Mouse (Mus musculus) MEL (cell line): Measurements from ENCODE around the gene 4930523C07Rik. TPM values are rescaled to one million over a fixed set of nuclear protein-coding genes. Genes with fewer than 3 reads are reported as not detected.

Source experiments
- DNase-seq: peaks from one replicate; pipeline ENCODE4 v3.0.0; 2011; ENCODE audit warnings: low read depth, low spot score
- H3K27ac ChIP-seq: 2 replicates; pipeline ENCODE4 v1.5.1; 2012; ENCODE audit warnings: low read depth, mild to moderate bottlenecking, control low read depth, low read length, moderate library complexity; ENCODE audit not compliant: control insufficient read depth
- H3K27me3 ChIP-seq, 2 experiments: fragments of 150-350 bp in 1 of 2; sonication (generic) in 1 of 2; 2 replicates each; pipeline ENCODE4 v1.6.1; 2012; ENCODE audit warnings: low read length in 2 of 2, mild to moderate bottlenecking in 2 of 2, improper control_type of control experiment in 1 of 2, moderate library complexity in 1 of 2; ENCODE audit not compliant: insufficient read depth in 2 of 2, control insufficient read depth in 1 of 2
- H3K36me3 ChIP-seq, 2 experiments: 2 replicates each; pipeline ENCODE4 v1.6.1; 2012 to 2014; ENCODE audit warnings: low read length in 2 of 2, improper control_type of control experiment in 1 of 2, inconsistent platforms in 1 of 2, mild to moderate bottlenecking in 1 of 2; ENCODE audit not compliant: insufficient read depth in 2 of 2, control insufficient read depth in 1 of 2
- H3K4me1 ChIP-seq, 2 experiments: fragments of 150-350 bp in 1 of 2; sonication (generic) in 1 of 2; 2 replicates each; pipeline ENCODE4 v1.6.1; 2012; ENCODE audit warnings: low read length in 2 of 2, improper control_type of control experiment in 1 of 2, mild to moderate bottlenecking in 1 of 2; ENCODE audit not compliant: insufficient read depth in 2 of 2, control insufficient read depth in 1 of 2
- H3K4me3 ChIP-seq, 2 experiments: fragments of 150-350 bp in 1 of 2; sonication (generic) in 1 of 2; 2 replicates each; pipeline ENCODE4 v1.5.1; 2012; ENCODE audit warnings: low read depth in 2 of 2, low read length in 2 of 2, mild to moderate bottlenecking in 2 of 2, moderate library complexity in 2 of 2, control low read depth in 1 of 2, improper control_type of control experiment in 1 of 2; ENCODE audit not compliant: control insufficient read depth in 1 of 2, insufficient read depth in 1 of 2
- H3K79me2 ChIP-seq: 2 replicates; pipeline ENCODE4 v1.6.1; 2012; ENCODE audit warnings: mild to moderate bottlenecking, low read length, moderate library complexity; ENCODE audit not compliant: control insufficient read depth, poor library complexity, insufficient read depth
- H3K9ac ChIP-seq: 2 replicates; pipeline ENCODE4 v1.6.1; 2012; ENCODE audit warnings: low read depth, mild to moderate bottlenecking, control low read depth, low read length, moderate library complexity; ENCODE audit not compliant: control insufficient read depth, poor library complexity, severe bottlenecking
- H3K9me3 ChIP-seq: fragments of 150-350 bp; sonication (generic); replicated peaks from 2 replicates; pipeline ENCODE4 v1.6.1; 2012; ENCODE audit warnings: mild to moderate bottlenecking, low read length, improper control_type of control experiment, moderate library complexity; ENCODE audit not compliant: insufficient read depth
- BHLHE40 ChIP-seq: IDR thresholded peaks from 2 replicates; pipeline ENCODE4 v1.6.1; 2012; ENCODE audit warnings: low read depth, mild to moderate bottlenecking, inconsistent platforms, low read length, improper control_type of control experiment, borderline replicate concordance
- CHD1 ChIP-seq: IDR thresholded peaks from 2 replicates; pipeline ENCODE4 v1.6.1; 2012; ENCODE audit warnings: low read depth, mild to moderate bottlenecking, inconsistent platforms, low read length, improper control_type of control experiment
- CTCF ChIP-seq, 3 experiments: IDR thresholded peaks in 2 of 3; conservative IDR thresholded peaks in 1 of 3; 2 replicates each; pipeline ENCODE4 v1.5.1; 2011 to 2012; ENCODE audit warnings: low read length in 3 of 3, low read depth in 2 of 3, mild to moderate bottlenecking in 2 of 3, improper control_type of control experiment in 1 of 3, inconsistent platforms in 1 of 3, mixed read lengths in 1 of 3, moderate library complexity in 1 of 3; ENCODE audit not compliant: control insufficient read depth in 1 of 3, insufficient read depth in 1 of 3, poor library complexity in 1 of 3, severe bottlenecking in 1 of 3
- ETS1 ChIP-seq: IDR thresholded peaks from 2 replicates; pipeline ENCODE4 v1.6.1; 2012; ENCODE audit warnings: low read depth, mild to moderate bottlenecking, inconsistent platforms, low read length, improper control_type of control experiment, moderate library complexity
- GABPA ChIP-seq: IDR thresholded peaks from 2 replicates; pipeline ENCODE4 v1.6.1; 2012; ENCODE audit warnings: low read depth, mild to moderate bottlenecking, inconsistent platforms, low read length, improper control_type of control experiment, moderate library complexity
- GATA1 ChIP-seq: IDR thresholded peaks from 2 replicates; pipeline ENCODE4 v1.6.1; 2011; ENCODE audit warnings: low read depth, low read length, improper control_type of control experiment
- HCFC1 ChIP-seq: IDR thresholded peaks from 2 replicates; pipeline ENCODE4 v1.6.1; 2012; ENCODE audit warnings: low read depth, mild to moderate bottlenecking, inconsistent platforms, low read length, improper control_type of control experiment, moderate library complexity
- JUND ChIP-seq: IDR thresholded peaks from 2 replicates; pipeline ENCODE4 v1.6.1; 2011; ENCODE audit warnings: low read depth, mild to moderate bottlenecking, improper control_type of control experiment, low read length
- KAT2A ChIP-seq: conservative IDR thresholded peaks from 2 replicates; pipeline ENCODE4 v1.6.1; 2012; ENCODE audit warnings: low read depth, low read length, improper control_type of control experiment, inconsistent platforms
- MAX ChIP-seq: IDR thresholded peaks from 2 replicates; pipeline ENCODE4 v1.6.1; 2011; ENCODE audit warnings: low read length, improper control_type of control experiment
- MAZ ChIP-seq: IDR thresholded peaks from 2 replicates; pipeline ENCODE4 v1.6.1; 2012; ENCODE audit warnings: low read depth, mild to moderate bottlenecking, inconsistent platforms, low read length, improper control_type of control experiment
- MXI1 ChIP-seq: IDR thresholded peaks from 2 replicates; pipeline ENCODE4 v1.6.1; 2011; ENCODE audit warnings: mild to moderate bottlenecking, low read depth, low read length, improper control_type of control experiment
- MYC ChIP-seq: IDR thresholded peaks from 2 replicates; pipeline ENCODE4 v1.6.1; 2011; ENCODE audit warnings: low read depth, mild to moderate bottlenecking, low read length, improper control_type of control experiment, moderate library complexity
- NELFE ChIP-seq: IDR thresholded peaks from 2 replicates; pipeline ENCODE4 v1.6.1; 2011; ENCODE audit warnings: low read depth, low read length, improper control_type of control experiment
- NRF1 ChIP-seq: IDR thresholded peaks from 2 replicates; pipeline ENCODE4 v1.6.1; 2014; ENCODE audit warnings: low read depth, mild to moderate bottlenecking, inconsistent platforms, low read length, improper control_type of control experiment, moderate library complexity; ENCODE audit not compliant: poor library complexity, insufficient read depth, severe bottlenecking
- RAD21 ChIP-seq: IDR thresholded peaks from 2 replicates; pipeline ENCODE4 v1.6.1; 2011; ENCODE audit warnings: mild to moderate bottlenecking, low read depth, low read length, improper control_type of control experiment
- RCOR1 ChIP-seq: IDR thresholded peaks from 2 replicates; pipeline ENCODE4 v1.6.1; 2012; ENCODE audit warnings: low read depth, mild to moderate bottlenecking, inconsistent platforms, low read length, improper control_type of control experiment
- TBP ChIP-seq: IDR thresholded peaks from 2 replicates; pipeline ENCODE4 v1.8.0; 2011; ENCODE audit warnings: low read depth, low read length, improper control_type of control experiment
- TCF12 ChIP-seq: IDR thresholded peaks from 2 replicates; pipeline ENCODE4 v1.6.1; 2014; ENCODE audit warnings: low read depth, mild to moderate bottlenecking, inconsistent platforms, low read length, improper control_type of control experiment, moderate library complexity
- USF1 ChIP-seq: IDR thresholded peaks from 2 replicates; pipeline ENCODE4 v1.6.1; 2014; ENCODE audit warnings: low read depth, mild to moderate bottlenecking, inconsistent platforms, low read length, improper control_type of control experiment, moderate library complexity
- ZC3H11A ChIP-seq: IDR thresholded peaks from 2 replicates; pipeline ENCODE4 v1.6.1; 2012; ENCODE audit warnings: low read depth, mild to moderate bottlenecking, inconsistent platforms, low read length, improper control_type of control experiment
- ZKSCAN1 ChIP-seq: IDR thresholded peaks from 2 replicates; pipeline ENCODE4 v1.6.1; 2012; ENCODE audit warnings: low read depth, mild to moderate bottlenecking, inconsistent platforms, low read length, improper control_type of control experiment, moderate library complexity
- ZNF384 ChIP-seq: IDR thresholded peaks from 2 replicates; pipeline ENCODE4 v1.6.1; 2012; ENCODE audit warnings: low read depth, mild to moderate bottlenecking, inconsistent platforms, low read length, improper control_type of control experiment
- polyA plus RNA-seq, 2 experiments: library from polyadenylated mRNA; stranded (reverse) in 1 of 2; unstranded in 1 of 2; fragments of >175 nt in 1 of 2; fragments of >200 nt in 1 of 2; gene quantifications; 2 replicates each; pipeline versions ENCODE4 v1.2.1 to v1.2.4; 2012; ENCODE audit warnings: low replicate concordance in 2 of 2, low read depth in 1 of 2; ENCODE audit not compliant: insufficient read length in 2 of 2, insufficient read depth in 1 of 2, missing spikeins in 1 of 2
- total RNA-seq: library from RNA; depleted of rRNA; stranded (reverse); fragments of 300-350 nt; gene quantifications from 2 replicates; pipeline ENCODE4 v1.2.3, GENCODE M21; 2012

Gene 4930523C07Rik
- total and polyA plus RNA-seq, 3 experiments: not detected

DNA sequence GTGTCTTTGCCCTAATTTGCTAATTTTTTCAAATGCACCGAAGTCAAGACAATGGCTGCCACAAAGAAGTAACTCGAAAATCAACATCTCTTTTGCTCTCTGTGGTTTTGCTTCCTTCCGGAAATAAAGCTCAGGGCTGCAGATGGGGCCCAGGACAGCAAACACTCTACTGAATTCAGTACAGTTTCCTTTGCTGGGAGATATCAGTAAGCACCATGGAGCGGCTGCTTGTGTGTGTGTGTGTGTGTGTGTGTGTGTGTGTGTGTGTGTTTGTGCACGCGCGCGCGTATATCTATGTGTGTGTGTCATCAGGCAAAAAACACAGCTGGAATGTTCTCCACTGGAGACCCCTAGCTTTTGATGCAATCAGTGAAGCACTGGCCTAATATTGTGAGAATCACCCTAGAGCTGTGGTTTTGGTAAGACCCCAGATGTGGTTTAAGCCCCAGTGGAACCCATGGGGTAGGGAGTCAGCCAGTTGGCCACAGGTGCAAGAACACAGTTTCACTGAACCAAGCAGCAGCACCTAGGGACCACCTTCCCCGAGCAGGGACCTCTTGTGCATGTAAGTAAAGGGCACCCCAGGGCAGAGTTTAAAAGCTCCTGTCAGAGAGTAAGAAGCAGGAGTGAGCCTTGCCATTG lies 19.7 kb upstream of the 4930523C07Rik start:
- Histone ChIP-seq H3K9me3 (no peaks in the 10 kb centered on the region), H3K27ac (no peak overlapping the region), H3K79me2 (no peaks in the 10 kb centered on the region), H3K4me3 (no peak overlapping the region), H3K36me3 (no peaks in the 10 kb centered on the region), H3K27me3 (no peaks in the 10 kb centered on the region), H3K9ac (no peak overlapping the region), H3K4me1 (no peaks in the 10 kb centered on the region)
- no peak for DNase-seq
- TF ChIP-seq NRF1 (no peak), ZC3H11A (no peak), GATA1 (no peak), USF1 (no peak), BHLHE40 (no peak), TBP (no peak), ZKSCAN1 (no peak), HCFC1 (no peak), RCOR1 (no peak), TCF12 (no peak), MXI1 (no peak)

DNA sequence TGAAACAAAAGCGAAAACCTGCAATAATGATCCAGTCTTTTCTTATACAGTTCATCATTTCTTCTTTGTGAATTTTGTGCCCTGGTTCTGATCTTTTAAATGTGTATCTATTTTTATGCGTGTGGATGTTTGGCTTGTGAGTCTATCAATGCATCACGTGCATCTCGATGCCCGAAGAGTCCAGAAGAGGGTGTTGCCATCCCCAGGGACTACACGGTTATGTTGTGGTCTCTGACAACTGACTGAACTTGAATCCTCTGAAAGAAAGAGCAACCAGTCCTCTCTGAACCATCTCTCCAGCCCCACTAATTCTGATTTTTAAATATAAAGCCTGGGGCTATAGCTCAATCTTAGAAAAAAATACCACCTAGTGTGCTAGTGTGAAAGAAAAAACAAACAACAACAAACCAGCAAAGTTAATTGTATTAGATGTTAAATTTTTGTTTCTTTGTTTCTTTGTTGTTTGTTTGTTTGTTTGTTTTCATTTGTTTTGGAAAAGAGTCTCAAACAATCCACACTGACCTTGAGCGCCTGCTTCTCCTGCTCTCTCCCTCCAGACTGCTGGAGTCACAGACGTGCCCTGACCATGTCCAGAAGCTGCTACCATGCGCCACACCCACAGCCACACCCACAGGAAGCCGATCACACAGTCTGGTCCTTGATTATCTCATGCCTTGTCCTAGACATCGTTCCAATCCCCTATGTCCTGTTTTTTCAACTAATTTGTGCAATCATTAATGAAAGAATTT lies 18.9 kb upstream of the 4930523C07Rik start:
- no peak overlapping the region for H3K4me3 ChIP-seq
- no peaks in the 10 kb centered on the region for H3K9me3 ChIP-seq
- TF ChIP-seq RAD21 (no peak), ETS1 (no peak), JUND (no peak), CHD1 (no peak), TBP (no peak), ZNF384 (no peak), MAZ (no peak), MYC (no peak), GABPA (no peak), CTCF (IDR thresholded peaks at IDR 0.05 in 2 of 3, conservative IDR thresholded peaks at IDR 0.05 in 1 of 3; ENCODE audit: control insufficient read depth in 1 of 3, insufficient read depth in 1 of 3, low read depth in 2 of 3, low read length in 3 of 3, poor library complexity in 1 of 3, severe bottlenecking in 1 of 3) (no peak), MXI1 (no peak), KAT2A (no peak), GATA1 (no peak), MAX (no peak), NELFE (no peak), HCFC1 (no peak), NRF1 (no peak)
- TF ChIP-seq, all 39 proteins: peak for 0
- Histone ChIP-seq H3K79me2 (no peaks in the 10 kb centered on the region), H3K4me1 (no peaks in the 10 kb centered on the region), H3K36me3 (no peaks in the 10 kb centered on the region), H3K27ac (no peak overlapping the region), H3K9ac (no peak overlapping the region), H3K27me3 (no peaks in the 10 kb centered on the region)
- no peak for DNase-seq
